Mouse (Mus musculus): ENCODE measurements around the gene Lypd5.

DNA sequence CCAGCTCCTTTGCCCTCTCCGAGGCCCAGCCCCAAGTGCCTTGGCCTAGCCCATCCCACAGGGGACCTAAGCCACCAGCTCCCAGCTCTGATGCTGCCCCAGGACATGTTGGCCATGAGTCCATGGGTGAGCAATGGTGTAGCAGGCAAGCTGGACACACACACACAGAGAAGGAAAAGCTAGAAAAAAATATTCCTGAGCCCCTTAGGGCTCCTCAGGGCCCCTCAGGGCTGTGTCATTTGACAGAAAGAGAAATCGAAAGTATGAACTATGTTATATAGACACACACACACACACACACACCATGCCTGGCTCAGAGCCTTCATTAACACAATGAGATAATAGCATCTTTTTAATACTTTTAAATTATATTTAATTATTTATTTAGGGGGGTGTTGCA, 31.4 kb downstream of the Lypd5 start:
- no peak for TF ChIP-seq CTCF (IDR thresholded peaks at IDR 0.05; ENCODE audit: low read depth)
- no peak for TF ChIP-seq EP300 (optimal IDR thresholded peaks at IDR 0.05)

Data from stomach, postnatal 0 days (tissue).